Mouse (Mus musculus): Measurements from ENCODE around the gene Slc4a2. TPM values are rescaled to one million over a fixed set of nuclear protein-coding genes. Genes with fewer than 3 reads are reported as not detected.

Slc4a2 gene
- 10 to 100 TPM; 29.7 to 31.3 TPM for total RNA-seq (2021)

GRCm38 (mm10) chr5:24423129-24424003, at the start of gene Slc4a2, which contains the start of gene Cdk5:
Gene Slc4a2, plus strand, starts transcription at chr5:24423837.
Gene Cdk5, minus strand, starts transcription at chr5:24423530.
- peak; percentile 98 for DNase-seq (ENCODE audit: low spot score)
- intact Hi-C loops (cut with DNase I): no loop called here

DNA sequence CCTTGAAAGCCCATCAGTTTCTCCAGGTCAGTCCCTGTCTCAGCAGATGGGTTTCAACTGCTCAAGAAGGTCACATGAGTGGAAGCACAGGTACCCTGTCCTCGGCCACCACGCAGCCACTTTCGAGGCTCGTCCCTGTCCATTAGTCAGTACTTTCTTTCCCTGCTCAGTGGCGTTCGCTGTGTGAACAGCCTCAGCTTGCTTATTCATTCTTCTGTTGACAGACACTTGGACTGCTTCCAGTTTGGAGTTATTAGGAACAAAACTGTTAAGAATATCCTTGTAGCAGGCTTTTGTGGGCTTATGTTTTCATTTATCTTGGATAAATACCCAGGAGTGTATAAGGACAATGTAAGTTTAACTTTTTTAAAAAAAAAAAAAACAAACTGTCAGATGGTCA, 49.4 kb upstream of the Slc4a2 start:
- intact Hi-C loops (cut with DNase I): no loop called here
- DNase-seq (ENCODE audit: low spot score): no peak

DNA sequence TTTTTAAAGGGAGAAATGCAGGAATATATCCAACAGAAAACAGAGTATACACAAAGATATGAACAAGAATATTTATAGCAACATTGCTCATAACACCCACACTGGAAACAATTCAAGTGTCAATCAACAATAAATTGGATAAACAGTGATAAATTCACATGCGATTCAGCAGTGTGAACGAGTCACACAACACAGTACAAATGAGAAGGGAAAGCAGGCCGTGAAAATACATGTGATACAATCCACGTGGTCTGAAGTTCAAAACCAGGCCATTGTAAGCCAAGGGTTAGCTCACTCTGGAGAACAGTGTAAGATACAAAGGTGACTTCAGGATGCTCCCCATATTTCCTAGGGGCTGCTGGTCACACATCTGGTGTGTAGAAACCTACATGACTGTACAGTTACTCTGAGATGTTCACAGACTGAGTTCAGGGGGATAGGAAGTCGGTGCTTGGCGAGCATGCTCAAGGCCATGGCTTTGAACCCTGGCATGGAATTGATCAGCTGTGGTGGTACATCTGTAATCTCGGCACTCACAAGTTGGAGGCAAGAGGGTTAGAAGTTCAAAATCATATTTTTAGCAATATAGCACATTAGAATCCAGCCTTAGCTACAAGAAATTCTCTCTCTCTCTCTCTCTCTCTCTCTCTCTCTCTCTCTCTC, 48.8 kb upstream of the Slc4a2 start:
- intact Hi-C loops (cut with DNase I): no loop called here

DNA sequence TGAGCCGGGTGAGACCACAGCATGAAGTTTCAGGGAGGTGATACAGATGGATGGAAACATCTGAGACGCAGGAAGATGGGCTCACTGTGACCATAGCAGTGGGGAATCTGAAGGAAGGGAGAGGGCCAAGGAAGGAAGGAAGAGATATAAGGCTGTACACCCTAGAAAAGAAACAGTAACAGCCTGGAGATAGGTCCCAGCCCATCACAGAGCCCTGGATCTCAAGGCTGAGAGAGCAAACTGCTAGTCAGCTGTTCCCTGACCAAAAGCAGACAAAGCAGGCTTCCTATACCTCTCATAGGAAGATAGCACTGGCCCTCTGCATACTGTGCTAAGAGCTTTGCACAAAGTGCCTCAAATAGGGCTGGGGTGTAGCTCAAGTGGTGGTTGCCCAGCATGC, 44.9 kb upstream of the Slc4a2 start:
- intact Hi-C loops (cut with DNase I): no loop called here
- no peak for DNase-seq (ENCODE audit: low spot score)

More for the DNA sequence above, 48.8 kb upstream of the Slc4a2 start:
- DNase-seq (ENCODE audit: low spot score): no peak

DNA sequence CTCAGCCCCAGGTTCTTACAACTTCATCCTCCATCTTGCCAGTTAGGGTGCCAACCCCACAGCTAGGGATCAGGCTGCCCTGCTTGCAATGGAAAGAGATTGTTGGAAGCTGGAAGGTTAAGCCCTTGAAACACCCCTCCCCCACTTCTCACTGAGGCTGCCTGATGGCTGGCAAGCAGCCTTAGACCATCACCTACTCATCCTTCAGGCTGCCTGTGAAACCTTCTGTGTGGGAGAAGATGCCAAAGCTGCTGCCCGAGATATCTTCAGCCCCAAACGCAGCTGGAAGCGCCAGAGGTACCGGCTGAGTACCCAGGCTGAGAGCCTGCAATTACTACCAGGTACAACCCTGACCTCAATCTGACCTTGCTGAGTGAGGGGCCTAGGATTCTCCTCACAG, 44.1 kb upstream of the Slc4a2 start:
- no peak for DNase-seq (ENCODE audit: low spot score)
- intact Hi-C loops (cut with DNase I): no loop called here

DNA sequence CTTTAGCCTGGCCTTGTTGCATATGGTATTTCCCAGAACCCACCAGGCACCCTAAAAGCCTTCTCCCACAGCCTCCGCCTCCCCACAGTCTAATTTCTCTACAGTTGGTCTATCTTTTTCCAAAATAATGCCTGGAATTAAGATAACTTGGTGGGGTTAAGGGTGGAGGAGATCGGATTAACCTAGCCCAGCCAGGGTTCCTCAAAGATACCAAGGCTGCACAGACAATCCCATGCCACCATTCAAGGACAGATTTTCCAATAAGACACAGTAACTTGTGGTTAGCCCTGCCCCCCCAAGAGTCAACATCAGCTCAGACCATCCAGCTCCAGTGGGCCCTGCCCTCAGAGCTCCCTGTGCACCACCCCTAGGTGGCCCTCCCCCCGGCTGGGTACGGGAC, 43.1 kb upstream of the Slc4a2 start:
- DNase-seq (ENCODE audit: low spot score): no peak
- intact Hi-C loops (cut with DNase I): no loop called here

- intact Hi-C loops (cut with DNase I): no loop called here
- no peak for DNase-seq (ENCODE audit: low spot score)
These were observed 42.2 kb upstream of the Slc4a2 start for GRCm38 (mm10) chr5:24381486-24381885.

GRCm38 (mm10) chr5:24381988-24382387, 41.6 kb upstream of the Slc4a2 start:
- DNase-seq (ENCODE audit: low spot score): no peak
- intact Hi-C loops (cut with DNase I): no loop called here

DNA sequence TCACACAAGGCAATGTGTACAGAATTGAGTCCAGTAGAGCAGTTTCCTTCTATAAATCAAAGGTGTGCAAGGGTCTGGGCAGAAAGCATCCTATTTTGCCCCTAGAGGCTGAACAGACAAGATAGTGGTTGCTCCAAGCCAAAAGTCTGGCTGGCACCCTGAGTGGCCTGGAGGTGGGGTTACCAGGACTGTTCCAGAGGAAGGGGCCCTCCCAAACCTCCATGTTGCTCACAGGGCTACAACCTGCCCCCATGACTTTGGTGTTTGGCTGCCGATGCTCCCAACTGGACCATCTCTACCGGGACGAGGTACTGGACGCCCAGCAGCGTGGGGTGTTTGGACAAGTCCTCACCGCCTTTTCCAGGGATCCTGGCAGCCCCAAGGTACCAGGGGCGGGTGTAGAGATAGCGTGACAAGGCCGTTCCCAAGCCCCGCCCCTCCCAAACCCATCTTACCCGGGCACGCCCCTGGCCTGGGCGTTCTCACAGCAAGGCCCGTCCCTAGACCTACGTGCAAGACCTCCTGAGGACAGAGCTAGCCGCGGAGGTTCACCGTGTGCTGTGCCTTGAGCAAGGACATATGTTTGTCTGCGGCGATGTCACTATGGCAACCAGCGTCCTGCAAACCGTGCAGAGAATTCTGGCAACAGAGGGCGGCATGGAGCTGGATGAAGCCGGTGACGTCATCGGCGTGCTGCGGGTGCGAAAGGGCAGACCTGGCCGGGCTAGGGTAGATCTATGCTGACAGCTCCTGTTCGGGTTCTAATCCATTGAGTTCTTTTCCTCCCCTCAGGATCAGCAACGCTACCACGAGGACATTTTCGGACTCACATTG, 40.4 kb upstream of the Slc4a2 start:
- peak; percentile 79 for DNase-seq (ENCODE audit: low spot score)
- intact Hi-C loops (cut with DNase I): no loop called here

DNA sequence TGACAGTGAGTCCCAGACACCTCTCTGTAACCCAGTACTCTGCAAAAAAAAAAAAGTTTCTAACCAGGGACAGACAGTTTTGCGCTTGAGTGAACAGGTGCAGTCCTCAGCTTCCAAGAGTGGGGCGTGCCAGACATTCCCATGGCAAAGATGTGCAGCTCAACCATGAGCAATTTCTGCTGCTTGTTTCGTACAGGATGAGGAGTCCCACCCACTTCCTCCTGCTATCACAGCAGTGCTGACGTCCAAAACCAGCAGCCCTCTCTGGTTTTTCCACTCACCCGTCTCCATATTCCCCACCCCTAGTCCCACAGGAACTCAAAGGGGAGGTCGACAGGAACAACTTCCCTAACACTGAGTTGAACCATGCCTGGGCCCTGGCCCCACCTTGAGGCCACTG, 39.2 kb upstream of the Slc4a2 start:
- intact Hi-C loops (cut with DNase I): loop anchor here (1.0 kb wide), 1 partner anchor 19 kb away; no protein-coding TSS in a partner anchor
- peak; percentile 75 for DNase-seq (ENCODE audit: low spot score)

DNA sequence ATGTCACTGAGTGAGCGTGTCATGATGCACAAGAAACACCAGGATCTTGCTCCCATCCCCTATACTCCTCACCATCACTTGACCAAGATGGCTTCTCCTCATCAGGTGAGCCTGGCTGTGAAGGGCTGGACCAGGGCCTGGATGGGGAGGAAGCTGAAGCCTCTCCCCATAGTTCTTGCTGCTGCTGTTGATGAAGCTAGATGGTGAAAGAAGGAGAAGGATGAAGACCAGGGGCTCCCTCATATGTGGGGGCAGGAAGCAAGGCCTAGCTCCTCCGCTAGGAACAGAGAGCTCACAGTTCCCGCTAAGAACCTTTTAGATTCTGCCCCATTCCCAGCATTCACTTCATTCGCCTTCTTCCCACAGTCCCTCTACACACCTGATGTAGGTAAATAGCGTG, 38.3 kb upstream of the Slc4a2 start:
- DNase-seq (ENCODE audit: low spot score): no peak
- intact Hi-C loops (cut with DNase I): no loop called here

DNA sequence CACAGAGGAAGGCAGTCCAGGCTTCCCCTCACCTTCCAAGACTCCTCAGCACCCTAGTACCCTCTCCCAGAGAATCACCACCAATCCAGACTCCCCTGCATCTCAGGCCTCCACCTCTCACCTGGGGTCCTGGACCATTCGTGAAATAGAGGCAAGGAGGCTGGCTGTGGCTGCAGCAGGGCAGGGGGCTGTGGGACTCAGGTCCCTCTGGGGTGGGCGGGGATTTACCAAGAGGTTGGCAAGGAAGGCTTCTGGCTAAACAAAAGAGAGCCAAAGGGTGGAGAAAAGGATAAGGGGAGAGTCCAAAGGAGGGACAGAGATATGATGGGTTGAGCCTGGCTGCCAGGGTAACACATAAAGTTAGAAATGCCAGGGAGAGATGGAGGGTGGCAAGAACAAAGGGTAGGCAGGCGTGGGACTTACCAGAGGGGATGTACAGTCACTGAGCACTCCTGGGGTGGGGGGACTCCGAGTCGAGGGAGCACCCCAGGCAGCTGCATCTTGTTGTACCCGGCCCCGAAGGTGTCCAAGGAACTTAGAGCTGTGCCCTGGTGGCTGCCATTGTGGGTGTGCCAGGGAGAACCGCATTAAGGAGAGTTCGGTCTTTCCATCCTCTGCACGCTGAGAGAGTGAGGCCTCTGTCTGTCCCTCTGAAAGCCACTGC, 37.6 kb upstream of the Slc4a2 start:
- DNase-seq (ENCODE audit: low spot score): no peak
- intact Hi-C loops (cut with DNase I): no loop called here

DNA sequence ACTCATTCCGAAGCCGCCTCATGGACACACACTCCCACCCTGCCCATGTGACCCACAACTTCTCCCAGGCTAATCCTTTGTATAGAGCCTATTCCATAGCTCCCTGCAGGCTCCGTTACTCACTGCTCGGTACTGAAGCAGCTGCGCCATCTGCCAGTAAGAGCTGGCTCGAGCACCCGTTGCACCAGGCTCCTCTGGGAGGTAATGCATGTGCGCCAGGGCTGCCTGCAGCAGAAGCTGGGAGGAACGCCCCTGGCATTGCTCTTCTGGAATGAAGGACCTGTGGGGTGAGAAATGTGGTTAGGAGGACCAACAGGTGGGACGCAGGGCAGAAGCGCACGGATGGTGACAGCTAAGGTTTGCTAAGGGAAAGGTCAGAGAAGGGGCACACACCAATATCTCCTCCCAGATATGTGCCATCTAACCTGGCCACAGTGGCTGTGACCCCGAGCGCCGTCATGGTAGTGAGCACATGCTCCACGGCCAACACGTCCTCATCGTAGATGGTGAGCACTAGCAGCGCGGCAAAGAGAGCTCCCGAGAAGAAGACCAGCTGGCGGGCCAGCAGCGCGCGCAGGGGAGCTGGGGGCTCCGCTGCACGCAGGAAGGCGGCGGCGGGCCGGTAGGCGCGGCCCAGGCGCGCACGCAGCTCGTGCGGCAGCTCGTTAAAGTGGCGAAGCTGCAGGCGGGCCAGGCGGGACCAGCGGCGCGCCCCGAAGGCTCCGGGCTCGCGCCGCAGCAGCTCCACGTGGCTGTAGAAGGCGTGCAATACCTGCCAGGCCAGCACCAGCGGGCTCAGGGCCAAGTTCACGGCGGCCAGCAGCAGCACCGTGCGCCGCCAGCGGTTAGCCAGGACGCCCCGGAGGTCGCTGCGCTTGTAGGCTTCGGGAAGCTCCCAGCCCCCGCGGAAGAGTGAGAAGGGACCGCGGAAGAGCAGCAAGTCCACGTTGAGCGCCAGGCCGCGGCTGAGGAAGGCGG, 36.1 kb upstream of the Slc4a2 start:
- peak; percentile 35 for DNase-seq (ENCODE audit: low spot score)
- intact Hi-C loops (cut with DNase I): no loop called here

GRCm38 (mm10) chr5:24388246-24388915, 35.3 kb upstream of the Slc4a2 start:
- intact Hi-C loops (cut with DNase I): no loop called here
- no peak for DNase-seq (ENCODE audit: low spot score)

GRCm38 (mm10) chr5:24389011-24389657, 34.5 kb upstream of the Slc4a2 start:
- DNase-seq (ENCODE audit: low spot score): no peak
- intact Hi-C loops (cut with DNase I): no loop called here

DNA sequence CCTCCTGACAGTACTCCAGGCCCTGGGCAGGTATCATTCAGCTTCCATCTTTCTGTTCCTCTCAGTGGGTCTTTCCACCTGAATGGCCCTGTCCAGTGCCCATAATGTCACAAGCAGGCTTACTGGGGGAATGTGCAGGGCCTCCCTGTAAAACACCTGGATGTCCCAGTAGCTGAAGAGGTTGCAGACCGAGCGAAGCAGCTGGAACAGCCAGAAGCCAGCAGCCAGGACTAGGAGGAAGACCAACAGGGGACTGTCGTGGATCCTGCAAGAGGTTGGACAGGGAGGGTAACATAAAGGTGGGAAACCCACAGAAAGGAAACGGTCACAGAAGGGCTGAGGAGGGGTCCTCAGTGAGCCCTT, 34.0 kb upstream of the Slc4a2 start:
- no peak for DNase-seq (ENCODE audit: low spot score)
- intact Hi-C loops (cut with DNase I): no loop called here

- no peak for DNase-seq (ENCODE audit: low spot score)
- intact Hi-C loops (cut with DNase I): loop anchor here (2.0 kb wide), 2 partner anchors 31 to 55 kb away; no protein-coding TSS in a partner anchor
These were observed 31.8 kb upstream of the Slc4a2 start, which contains the start of gene Atg9b for GRCm38 (mm10) chr5:24391864-24392263. Gene Atg9b, minus strand, starts transcription at chr5:24392143.

- intact Hi-C loops (cut with DNase I): loop anchor here (2.0 kb wide), 2 partner anchors 32 to 56 kb away; no protein-coding TSS in a partner anchor
- DNase-seq (ENCODE audit: low spot score): no peak
These were observed 30.9 kb upstream of the Slc4a2 start for GRCm38 (mm10) chr5:24392724-24393123.

Data from heart, postnatal 25 days (tissue).